Mouse (Mus musculus) testis, postnatal 10 days (tissue): ENCODE results near the gene Gm21897.
"Not testable (repeated sequence)": the region's sequence is repeated elsewhere in the genome, so short reads cannot be mapped to it uniquely, and the experiment has no call there.

Experiments
- DNase-seq: peaks from one replicate; pipeline ENCODE4 v3.0.0; 2021; ENCODE audit warnings: low spot score

Gene Gm21897

GRCm38 (mm10) chr16:15317158-15317557, at the start of gene Gm21897:
Gene Gm21897 (plus strand): TSS chr16:15317458.
- not testable (repeated sequence) for DNase-seq

- no peak for DNase-seq
These were observed 45.0 kb upstream of the Gm21897 start for GRCm38 (mm10) chr16:15272291-15272690.

- no peak for DNase-seq
These were observed 39.8 kb upstream of the Gm21897 start for GRCm38 (mm10) chr16:15277461-15277860.

- no peak for DNase-seq
These were observed 24.2 kb upstream of the Gm21897 start for GRCm38 (mm10) chr16:15293041-15293440.

- DNase-seq = no peak
These were observed 23.0 kb upstream of the Gm21897 start for GRCm38 (mm10) chr16:15294289-15294688.

- peak; percentile 47 for DNase-seq
These were observed 22.2 kb upstream of the Gm21897 start for GRCm38 (mm10) chr16:15294911-15295659.

- no peak for DNase-seq
These were observed 17.3 kb downstream of the Gm21897 start for GRCm38 (mm10) chr16:15334526-15334925.

GRCm38 (mm10) chr16:15339051-15339450, 21.8 kb downstream of the Gm21897 start:
- DNase-seq = no peak

- DNase-seq = no peak
These were observed 28.8 kb downstream of the Gm21897 start for GRCm38 (mm10) chr16:15346045-15346444.

- no peak for DNase-seq
These were observed 32.1 kb downstream of the Gm21897 start for GRCm38 (mm10) chr16:15349381-15349780.

- no peak for DNase-seq
These were observed 34.0 kb downstream of the Gm21897 start for GRCm38 (mm10) chr16:15351301-15351700.

- DNase-seq = no peak
These were observed 35.1 kb downstream of the Gm21897 start for GRCm38 (mm10) chr16:15352320-15352719.

GRCm38 (mm10) chr16:15354901-15355300, 37.6 kb downstream of the Gm21897 start:
- DNase-seq = no peak

- DNase-seq = no peak
These were observed 38.1 kb downstream of the Gm21897 start for GRCm38 (mm10) chr16:15355339-15355738.

- no peak for DNase-seq
These were observed 40.5 kb downstream of the Gm21897 start for GRCm38 (mm10) chr16:15357766-15358165.

- DNase-seq = no peak
These were observed 42.0 kb downstream of the Gm21897 start for GRCm38 (mm10) chr16:15359110-15359782.

- no peak for DNase-seq
These were observed 43.6 kb downstream of the Gm21897 start for GRCm38 (mm10) chr16:15360825-15361224.
